Mouse (Mus musculus) stomach, embryonic 15.5 days (tissue): ENCODE measurements at regions not wholly inside any gene's neighbourhood (a gene's known extent, or its start where the extent isn't known, plus 50 kb on each side); places are given as distances from the start of the nearest gene placed in this dataset.
"Not testable (repeated sequence)": the region's sequence is repeated elsewhere in the genome, so short reads cannot be mapped to it uniquely, and the experiment has no call there.

Source experiments
- ATAC-seq: fragments of 200-750 bp; cut with Nextera tagmentation; 2 replicates; pipeline ENCODE4 v1.8.0; 2017; ENCODE audit warnings: low read depth, moderate number of reproducible peaks, moderate TSS enrichment; ENCODE audit not compliant: insufficient read depth, low FRiP score
- H3K27ac ChIP-seq: fragments of 300-500 bp; sonication (generic); 2 replicates; pipeline ENCODE4 v1.5.1; 2015; ENCODE audit warnings: mild to moderate bottlenecking, inconsistent platforms
- H3K27me3 ChIP-seq: fragments of 300-500 bp; sonication (generic); replicated peaks from 2 replicates; pipeline ENCODE4 v1.6.1; 2015; ENCODE audit warnings: inconsistent platforms
- H3K36me3 ChIP-seq: fragments of 300-500 bp; sonication (generic); 2 replicates; pipeline ENCODE4 v1.6.1; 2015; ENCODE audit warnings: inconsistent platforms
- H3K4me1 ChIP-seq: fragments of 300-500 bp; sonication (generic); 2 replicates; pipeline ENCODE4 v1.6.1; 2015; ENCODE audit warnings: inconsistent platforms
- H3K4me2 ChIP-seq: fragments of 300-500 bp; sonication (generic); 2 replicates; pipeline ENCODE4 v1.6.1; 2015; ENCODE audit warnings: mild to moderate bottlenecking, inconsistent platforms
- H3K4me3 ChIP-seq: fragments of 300-500 bp; sonication (generic); replicated peaks from 2 replicates; pipeline ENCODE4 v1.5.1; 2015; ENCODE audit warnings: inconsistent platforms
- H3K9ac ChIP-seq: fragments of 300-500 bp; sonication (generic); 2 replicates; pipeline ENCODE4 v1.6.1; 2015; ENCODE audit warnings: inconsistent platforms
- H3K9me3 ChIP-seq: fragments of 300-500 bp; sonication (generic); 2 replicates; pipeline ENCODE4 v1.6.1; 2016; ENCODE audit warnings: inconsistent platforms
- WGBS: fragments of 180-500 bp; shearing (Covaris S2); methylation state at CpG from one replicate; pipeline ENCODE4 v1.1.7; 2015; 5-methylcytosine and 5-hydroxymethylcytosine counted together

DNA sequence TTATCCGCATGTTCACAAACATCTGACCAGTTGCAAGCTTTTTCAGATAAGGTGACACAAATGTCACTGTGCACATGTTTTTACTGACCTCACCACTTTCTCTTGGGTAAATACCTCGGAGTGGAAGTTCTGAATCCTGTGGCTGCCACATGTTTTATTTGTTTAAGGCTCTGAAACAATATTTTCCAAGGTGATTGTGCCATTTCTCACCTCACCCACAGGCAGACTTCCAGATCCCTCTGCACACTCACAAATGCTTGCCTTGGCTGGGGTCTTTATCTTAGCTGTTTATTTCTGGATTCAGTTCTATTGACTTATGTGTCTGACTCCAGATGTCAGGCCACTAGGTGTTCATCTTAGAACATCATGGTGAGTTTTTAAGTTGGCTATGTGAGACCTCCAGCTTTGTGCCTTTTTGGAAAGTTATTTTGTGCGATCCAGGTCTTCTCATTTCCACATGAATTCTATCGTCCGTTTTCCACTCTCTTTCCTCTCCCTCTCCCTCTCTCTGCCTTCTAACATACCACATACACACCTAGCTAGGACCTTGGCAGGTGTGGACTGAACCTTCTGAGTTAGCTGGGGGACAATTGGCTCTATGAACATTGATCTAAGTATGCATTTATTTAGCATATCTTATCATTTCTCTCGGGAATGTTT, 133.6 kb downstream of the Dll1 start:
- no peak overlapping the region for H3K4me3 ChIP-seq
- no peak overlapping the region for H3K27ac ChIP-seq
- peaks cover 4% of the 10 kb centered on the region; the same call in 1 of the 2 replicates for H3K4me1 ChIP-seq
- H3K4me2 ChIP-seq = no peak overlapping the region
- no peaks in the 10 kb centered on the region for H3K36me3 ChIP-seq
- H3K9me3 ChIP-seq = no peaks in the 10 kb centered on the region
- no peaks in the 10 kb centered on the region for H3K27me3 ChIP-seq
- no peak for ATAC-seq
- no peak overlapping the region for H3K9ac ChIP-seq
- WGBS = 57% methylated on average over 6 of the region's 6 CpGs

- H3K27ac ChIP-seq = no peak overlapping the region
- 71% methylated on average over 8 of the region's 8 CpGs for WGBS
- H3K36me3 ChIP-seq = no peaks in the 10 kb centered on the region
- no peak overlapping the region for H3K4me3 ChIP-seq
- H3K27me3 ChIP-seq = no peaks in the 10 kb centered on the region
- no peaks in the 10 kb centered on the region for H3K9me3 ChIP-seq
- H3K4me1 ChIP-seq = no peaks in the 10 kb centered on the region
- no peak overlapping the region for H3K4me2 ChIP-seq
- no peak overlapping the region for H3K9ac ChIP-seq
- ATAC-seq = no peak
Observed at GRCm38 (mm10) chr17:15242356-15242755, 134.3 kb downstream of the Dll1 start.

GRCm38 (mm10) chr17:15241491-15241890, 135.2 kb downstream of the Dll1 start:
- no peaks in the 10 kb centered on the region for H3K4me1 ChIP-seq
- H3K4me2 ChIP-seq = no peak overlapping the region
- H3K9me3 ChIP-seq = no peaks in the 10 kb centered on the region
- no peak overlapping the region for H3K27ac ChIP-seq
- no peak overlapping the region for H3K4me3 ChIP-seq
- WGBS = 71% methylated on average over 1 of the region's 1 CpGs
- no peak for ATAC-seq
- H3K36me3 ChIP-seq = no peaks in the 10 kb centered on the region
- no peak overlapping the region for H3K9ac ChIP-seq
- H3K27me3 ChIP-seq = no peaks in the 10 kb centered on the region

DNA sequence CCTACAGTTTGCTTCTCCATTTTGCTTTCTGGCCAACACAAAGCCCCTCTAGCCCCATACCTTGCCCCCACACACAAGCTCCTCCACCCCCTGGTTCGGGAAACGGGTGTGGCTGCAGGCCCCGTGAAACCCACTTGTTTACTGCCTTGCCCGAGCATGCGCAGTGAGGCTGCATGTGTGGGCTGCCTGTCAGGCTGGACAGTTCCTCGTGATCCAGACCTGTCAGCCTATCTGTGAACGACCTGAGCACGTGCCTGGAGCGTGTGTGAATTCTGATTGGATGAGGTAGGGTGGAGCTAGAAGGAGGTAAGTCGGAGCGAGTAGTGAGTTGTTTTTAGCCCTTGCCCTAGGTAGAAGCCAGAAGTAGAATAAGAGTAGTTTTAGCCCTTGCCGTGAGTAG, 136.0 kb downstream of the Dll1 start:
- not testable (repeated sequence) for H3K9ac ChIP-seq, H3K4me2 ChIP-seq, H3K4me1 ChIP-seq, H3K9me3 ChIP-seq, ATAC-seq, H3K36me3 ChIP-seq, H3K27ac ChIP-seq, H3K4me3 ChIP-seq, H3K27me3 ChIP-seq
- 67% methylated on average over 12 of the region's 12 CpGs for WGBS

DNA sequence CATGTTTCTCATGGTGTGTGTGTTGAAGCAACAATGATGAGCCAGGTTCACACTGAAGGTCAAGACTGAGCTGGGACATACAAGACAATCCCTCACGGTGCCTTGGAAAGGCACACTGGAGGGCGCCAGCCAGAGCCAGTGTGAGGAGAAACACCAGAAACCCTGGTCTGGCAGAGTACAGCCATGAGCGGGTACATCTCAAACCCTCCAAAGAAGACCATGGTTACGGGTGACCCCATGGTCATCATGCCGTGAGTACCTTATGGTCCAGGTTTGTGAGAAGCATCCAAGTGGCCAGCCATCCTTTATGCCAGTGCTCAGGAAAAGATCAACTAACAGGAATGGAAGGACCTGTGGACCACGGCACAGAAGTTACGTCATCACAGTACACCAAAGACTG, 136.7 kb downstream of the Dll1 start:
- Histone ChIP-seq H3K36me3 (no peaks in the 10 kb centered on the region), H3K9me3 (no peaks in the 10 kb centered on the region), H3K9ac (no peak overlapping the region), H3K4me2 (no peak overlapping the region), H3K4me1 (no peaks in the 10 kb centered on the region), H3K4me3 (no peak overlapping the region), H3K27me3 (no peaks in the 10 kb centered on the region), H3K27ac (no peak overlapping the region)
- WGBS = 92% methylated on average over 7 of the region's 7 CpGs
- ATAC-seq = no peak

- no peaks in the 10 kb centered on the region for H3K36me3 ChIP-seq
- no peak overlapping the region for H3K27ac ChIP-seq
- WGBS = 71% methylated on average over 6 of the region's 6 CpGs
- no peaks in the 10 kb centered on the region for H3K27me3 ChIP-seq
- H3K9ac ChIP-seq = no peak overlapping the region
- no peaks in the 10 kb centered on the region for H3K9me3 ChIP-seq
- H3K4me1 ChIP-seq = no peaks in the 10 kb centered on the region
- ATAC-seq = no peak
- H3K4me3 ChIP-seq = no peak overlapping the region
- no peak overlapping the region for H3K4me2 ChIP-seq
Observed at GRCm38 (mm10) chr17:15235041-15235440, 141.6 kb downstream of the Dll1 start.

- Histone ChIP-seq H3K4me3 (no peak overlapping the region), H3K36me3 (no peaks in the 10 kb centered on the region), H3K4me1 (0 out of 2 replicates have a peak, but pooled peaks cover 5% of the 10 kb centered on the region), H3K4me2 (no peak overlapping the region), H3K9me3 (no peaks in the 10 kb centered on the region), H3K9ac (no peak overlapping the region), H3K27me3 (no peaks in the 10 kb centered on the region), H3K27ac (no peak overlapping the region)
- WGBS = 54% methylated on average over 5 of the region's 5 CpGs
- ATAC-seq = no peak
Observed at GRCm38 (mm10) chr17:15231175-15231574, 145.5 kb downstream of the Dll1 start.

GRCm38 (mm10) chr17:15229159-15229558, 147.5 kb downstream of the Dll1 start:
- no peaks in the 10 kb centered on the region for H3K27me3 ChIP-seq
- WGBS = 67% methylated on average over 6 of the region's 6 CpGs
- H3K9me3 ChIP-seq = no peaks in the 10 kb centered on the region
- no peak overlapping the region for H3K27ac ChIP-seq
- no peak for ATAC-seq
- no peaks in the 10 kb centered on the region for H3K36me3 ChIP-seq
- no peak overlapping the region for H3K4me3 ChIP-seq
- H3K9ac ChIP-seq = no peak overlapping the region
- 0 out of 2 replicates have a peak, but pooled peaks cover 5% of the 10 kb centered on the region for H3K4me1 ChIP-seq
- no peak overlapping the region for H3K4me2 ChIP-seq

- Histone ChIP-seq H3K9me3 (no peaks in the 10 kb centered on the region), H3K36me3 (no peaks in the 10 kb centered on the region), H3K4me3 (no peak overlapping the region), H3K9ac (no peak overlapping the region), H3K27ac (no peak overlapping the region), H3K4me2 (no peak overlapping the region), H3K27me3 (no peaks in the 10 kb centered on the region), H3K4me1 (0 out of 2 replicates have a peak, but pooled peaks cover 5% of the 10 kb centered on the region)
- 72% methylated on average over 8 of the region's 8 CpGs for WGBS
- no peak for ATAC-seq
Observed at GRCm38 (mm10) chr17:15228077-15228476, 148.6 kb downstream of the Dll1 start.

GRCm38 (mm10) chr17:15223826-15224225, 152.8 kb downstream of the Dll1 start:
- no peaks in the 10 kb centered on the region for H3K27me3 ChIP-seq
- H3K36me3 ChIP-seq = no peaks in the 10 kb centered on the region
- H3K4me2 ChIP-seq = no peak overlapping the region
- no peak for ATAC-seq
- H3K9me3 ChIP-seq = no peaks in the 10 kb centered on the region
- 0 out of 2 replicates have a peak, but pooled peaks cover 5% of the 10 kb centered on the region for H3K4me1 ChIP-seq
- WGBS = 87% methylated on average over 10 of the region's 10 CpGs
- H3K9ac ChIP-seq = no peak overlapping the region
- H3K4me3 ChIP-seq = no peak overlapping the region
- no peak overlapping the region for H3K27ac ChIP-seq

DNA sequence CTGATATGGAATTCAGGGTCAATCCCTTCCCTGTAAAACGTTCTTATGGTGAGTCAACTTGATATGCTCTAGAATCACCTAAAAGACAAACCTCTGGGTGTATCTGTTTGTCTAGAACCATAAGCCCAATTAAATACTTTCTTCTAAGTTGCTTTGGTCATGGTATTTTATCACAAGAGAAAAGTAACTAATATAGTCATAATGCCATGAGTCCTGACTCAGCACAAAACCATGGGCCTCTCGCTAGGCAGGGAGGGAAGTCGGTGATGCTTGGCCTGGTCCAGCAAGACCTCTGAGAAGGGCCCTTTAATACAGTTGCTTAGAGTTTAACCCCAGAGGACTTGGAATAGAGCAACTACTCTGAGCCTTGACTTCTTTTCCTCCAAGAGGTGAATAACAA, 153.7 kb downstream of the Dll1 start:
- H3K27ac ChIP-seq = no peak overlapping the region
- no peaks in the 10 kb centered on the region for H3K4me1 ChIP-seq
- H3K9ac ChIP-seq = no peak overlapping the region
- H3K36me3 ChIP-seq = no peaks in the 10 kb centered on the region
- 85% methylated on average over 3 of the region's 3 CpGs for WGBS
- no peaks in the 10 kb centered on the region for H3K27me3 ChIP-seq
- H3K4me2 ChIP-seq = no peak overlapping the region
- no peaks in the 10 kb centered on the region for H3K9me3 ChIP-seq
- no peak overlapping the region for H3K4me3 ChIP-seq
- ATAC-seq = no peak

- no peak overlapping the region for H3K27ac ChIP-seq
- no peak overlapping the region for H3K4me3 ChIP-seq
- WGBS = 79% methylated on average over 1 of the region's 1 CpGs
- no peaks in the 10 kb centered on the region for H3K4me1 ChIP-seq
- H3K9me3 ChIP-seq = no peaks in the 10 kb centered on the region
- H3K9ac ChIP-seq = no peak overlapping the region
- no peaks in the 10 kb centered on the region for H3K27me3 ChIP-seq
- H3K36me3 ChIP-seq = no peaks in the 10 kb centered on the region
- no peak overlapping the region for H3K4me2 ChIP-seq
- no peak for ATAC-seq
Observed at GRCm38 (mm10) chr17:15214157-15214685, 162.5 kb downstream of the Dll1 start.

DNA sequence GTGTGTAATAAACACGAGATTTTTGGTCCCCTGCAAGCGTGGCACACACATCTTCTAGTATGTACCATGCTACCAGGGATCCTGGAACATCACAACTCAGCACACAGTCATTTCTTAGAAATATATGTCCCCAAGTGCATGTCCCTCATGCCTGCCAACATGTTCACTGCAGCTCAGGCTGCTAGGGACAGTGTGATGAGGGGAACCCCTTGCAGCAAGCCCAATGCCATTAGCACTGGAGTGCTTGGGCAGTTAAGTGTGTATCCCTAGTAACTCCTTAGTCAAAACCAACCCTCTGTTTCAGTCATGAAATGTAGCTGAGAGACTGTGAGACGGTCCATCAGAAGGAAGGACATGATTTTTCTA, 167.5 kb upstream of the Gm3448 start:
- peak overlapping the region; percentile 47 for H3K4me2 ChIP-seq
- no peak overlapping the region for H3K4me3 ChIP-seq
- no peaks in the 10 kb centered on the region for H3K36me3 ChIP-seq
- H3K9me3 ChIP-seq = no peaks in the 10 kb centered on the region
- no peaks in the 10 kb centered on the region for H3K27me3 ChIP-seq
- peaks cover 10% of the 10 kb centered on the region; the same call in 1 of the 2 replicates for H3K4me1 ChIP-seq
- H3K27ac ChIP-seq = 0 out of 2 replicates have a peak overlapping the region, but pooled peaks have one; percentile 4
- H3K9ac ChIP-seq = no peak overlapping the region
- WGBS = 56% methylated on average over 3 of the region's 3 CpGs
- no peak for ATAC-seq
